Mouse (Mus musculus) adrenal gland, adult 8-10 months (tissue): Measurements from ENCODE around the gene Dcaf4. TPM values are rescaled to one million over a fixed set of nuclear protein-coding genes. Genes with fewer than 3 reads are reported as not detected.

Source experiments
- DNase-seq: peaks from one replicate; pipeline ENCODE4 v3.0.0; 2022
- total RNA-seq, 4 experiments: library from RNA; stranded (reverse); gene quantifications; 2 replicates each; pipeline ENCODE4 v1.2.4; 2022

The Dcaf4 gene
- total RNA-seq, 4 experiments from 2014 or later = 43.6 to 85.3 (median 57.4) TPM

DNA sequence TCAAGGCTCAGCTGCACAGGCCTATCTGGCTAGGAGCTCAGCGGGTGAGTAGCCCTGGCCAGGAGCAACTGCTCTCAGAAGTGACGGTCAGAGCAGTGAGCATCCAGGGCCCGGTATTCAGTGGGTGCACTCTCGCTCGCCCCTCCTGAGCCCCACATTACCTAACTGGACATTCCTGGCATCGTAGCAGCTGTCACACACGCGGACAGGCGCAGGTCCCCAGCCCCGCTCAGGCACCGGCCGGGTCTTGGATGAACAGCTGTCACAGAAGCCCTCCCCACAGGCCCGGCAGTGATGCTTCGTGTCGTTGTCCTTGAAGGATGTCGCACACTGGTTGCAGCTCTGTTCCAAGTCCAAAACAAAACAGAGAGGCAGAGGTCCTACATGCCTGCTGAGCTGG, 31.0 kb downstream of the Dcaf4 start:
- DNase-seq = no peak

DNA sequence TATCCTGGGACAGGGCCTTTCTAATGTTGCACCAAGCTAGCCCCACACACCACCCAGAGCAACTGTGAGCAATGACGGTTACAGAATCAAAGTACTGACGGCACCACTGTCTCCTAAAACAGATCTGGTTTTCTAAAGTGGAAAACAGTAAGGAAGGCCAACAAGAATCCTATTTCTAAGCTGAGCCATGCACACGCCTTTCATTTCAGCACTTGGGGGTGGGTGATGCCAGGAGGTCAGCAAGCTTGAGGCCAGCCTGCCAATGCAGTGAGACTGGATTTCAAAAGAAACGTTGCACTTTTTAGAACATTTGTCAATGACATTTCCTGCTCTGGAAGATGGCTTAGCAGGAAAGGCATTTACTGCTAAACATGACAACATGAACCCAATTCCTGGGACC, 33.5 kb downstream of the Dcaf4 start:
- no peak for DNase-seq

DNA sequence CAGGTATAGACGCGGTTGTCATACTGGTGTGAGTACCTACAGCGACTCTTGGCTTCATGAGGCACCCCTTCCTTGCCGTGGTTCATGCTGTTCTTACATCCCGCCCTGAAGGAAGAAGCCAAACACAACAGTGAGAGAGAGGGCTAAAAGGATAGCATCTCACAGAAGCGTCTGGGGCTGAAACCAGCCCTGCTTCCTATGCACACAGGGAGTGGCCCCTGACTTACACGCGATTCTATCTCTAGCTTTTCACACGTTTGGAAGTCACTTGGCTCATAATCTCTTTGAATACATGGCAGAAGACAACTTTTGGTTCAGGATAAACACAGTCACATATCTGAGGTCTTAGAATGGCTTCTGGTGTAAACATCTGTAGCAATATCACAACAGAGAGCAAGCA, 35.3 kb downstream of the Dcaf4 start:
- DNase-seq = no peak

DNA sequence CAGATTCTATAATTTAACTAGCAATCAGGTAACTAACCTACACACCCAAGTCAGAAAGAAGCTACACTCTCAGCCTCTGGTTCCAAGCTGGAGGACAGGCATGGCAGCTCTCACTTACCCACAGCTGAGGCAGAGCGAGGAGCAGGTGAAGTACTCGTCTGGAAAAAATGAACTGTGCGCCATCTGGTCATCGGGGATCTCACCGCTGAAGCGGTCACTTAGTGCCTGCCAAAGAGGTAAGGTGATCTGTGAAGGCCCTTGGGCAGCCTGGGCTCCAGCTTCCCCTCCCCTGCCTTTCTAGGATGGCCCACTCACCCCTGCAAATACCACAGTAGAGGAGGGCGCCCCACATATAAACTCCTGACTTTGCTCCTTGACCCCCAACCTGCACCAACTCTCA, 38.2 kb downstream of the Dcaf4 start:
- no peak for DNase-seq

- DNase-seq = no peak
Measured at GRCm38 (mm10) chr12:83560189-83560588, 39.9 kb downstream of the Dcaf4 start.

GRCm38 (mm10) chr12:83562589-83562988, 42.3 kb downstream of the Dcaf4 start:
- DNase-seq = no peak

GRCm38 (mm10) chr12:83569866-83570265, 49.6 kb downstream of the Dcaf4 start:
- DNase-seq = no peak

- DNase-seq = no peak
Measured at GRCm38 (mm10) chr12:83572717-83573116, 52.5 kb downstream of the Dcaf4 start.

GRCm38 (mm10) chr12:83577445-83577844, 57.2 kb downstream of the Dcaf4 start:
- no peak for DNase-seq

GRCm38 (mm10) chr12:83578356-83578755, 58.1 kb downstream of the Dcaf4 start:
- no peak for DNase-seq

GRCm38 (mm10) chr12:83578896-83579569, 58.8 kb downstream of the Dcaf4 start:
- DNase-seq = peak; percentile 52

GRCm38 (mm10) chr12:83580283-83580682, 60.0 kb downstream of the Dcaf4 start:
- DNase-seq = no peak

DNA sequence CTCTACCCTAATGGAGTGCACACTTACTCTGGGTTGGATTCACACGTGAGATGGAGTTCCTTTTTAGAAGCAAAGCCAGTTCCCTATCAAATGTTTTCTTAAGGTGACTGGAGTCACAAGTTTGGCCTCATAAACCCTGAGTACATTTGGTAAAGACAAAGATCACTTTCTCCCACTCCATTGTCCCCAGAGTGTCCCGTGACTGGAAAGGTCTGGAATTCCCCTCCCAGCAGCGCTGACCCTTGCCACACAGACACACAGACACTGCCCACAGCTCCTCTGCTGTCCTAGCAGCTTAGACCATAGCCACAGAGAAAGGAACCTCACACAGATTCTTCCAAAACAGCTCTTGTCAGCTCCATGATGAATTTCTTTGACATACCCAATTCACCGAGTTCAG, 61.8 kb downstream of the Dcaf4 start:
- no peak for DNase-seq

DNA sequence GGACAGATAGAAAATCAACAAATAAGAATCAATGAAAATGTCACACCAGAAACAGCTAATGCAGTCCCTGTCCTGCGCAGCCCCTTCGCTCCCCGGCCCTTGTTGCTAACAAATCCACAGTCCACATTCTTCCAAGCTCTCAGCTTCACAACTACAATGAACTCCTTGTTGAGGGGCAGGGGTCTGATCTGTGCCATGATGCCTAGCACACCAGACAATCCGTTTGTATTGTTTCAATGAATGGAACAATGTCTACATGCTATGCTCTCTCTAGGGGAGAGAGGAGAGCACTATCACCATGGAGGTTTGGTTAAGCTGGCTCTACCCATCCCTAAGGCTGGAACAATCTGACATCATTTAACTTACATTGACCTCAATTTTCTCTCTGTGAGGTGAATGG, 62.5 kb downstream of the Dcaf4 start:
- DNase-seq = no peak

DNA sequence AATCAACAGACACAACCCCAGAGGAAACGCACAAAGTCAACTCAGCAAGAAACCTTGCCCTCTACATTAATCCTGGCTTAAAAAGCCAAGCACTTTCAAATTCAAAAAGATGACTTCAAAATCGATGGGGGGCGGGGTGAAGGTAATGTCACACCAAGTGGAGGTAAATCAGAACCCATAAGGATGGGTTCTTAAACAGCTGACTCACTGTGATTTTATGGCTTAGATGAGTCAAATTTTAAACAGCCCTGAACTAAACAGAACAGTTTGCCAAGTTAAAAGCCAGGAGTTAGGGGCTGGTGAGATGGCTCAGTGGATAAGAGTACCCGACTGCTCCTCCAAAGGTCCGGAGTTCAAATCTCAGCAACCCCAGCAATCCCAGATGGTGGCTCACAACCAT, 66.4 kb downstream of the Dcaf4 start:
- no peak for DNase-seq

Other genes starting within 250 kb of the Dcaf4 start
- 10 to 100 TPM in 1 of 4 experiments, 1 to 10 TPM in 3; 6.9 to 14.2 (median 9.4) TPM for gene Dpf3, start 32.8 kb upstream of the Dcaf4 start, total RNA-seq
- 10 to 100 TPM; 37.5 to 56.6 (median 46.0) TPM for gene Zfyve1, start 76.8 kb downstream of the Dcaf4 start, total RNA-seq
- 100 to 1,000 TPM in 2 of 4 experiments, 10 to 100 TPM in 2; 70.8 to 172 (median 109) TPM for gene Rbm25, start 110.8 kb downstream of the Dcaf4 start, total RNA-seq
- gene Psen1, start 167.7 kb downstream of the Dcaf4 start, total RNA-seq = 10 to 100 TPM; 71.4 to 81.3 (median 73.0) TPM
- 1 to 10 TPM; 2.4 to 4.1 (median 3.2) TPM for gene Papln, start 243.2 kb downstream of the Dcaf4 start, total RNA-seq